Mouse (Mus musculus) lung, postnatal 10 days (tissue): ENCODE data around the gene Ube2e1.

Experiments
- DNase-seq: peaks from one replicate; pipeline ENCODE4 v3.0.0; 2021

The Ube2e1 gene

GRCm38 (mm10) chr14:18331693-18332131, at the start of gene Ube2e1:
TSS of gene Ube2e1 (minus strand) at chr14:18331859.
- peak; percentile 75 for DNase-seq

- no peak for DNase-seq
Measured at GRCm38 (mm10) chr14:18379841-18380240, 48.2 kb upstream of the Ube2e1 start.

GRCm38 (mm10) chr14:18377944-18378575, 46.4 kb upstream of the Ube2e1 start:
- no peak for DNase-seq

- peak; percentile 36 for DNase-seq
Measured at GRCm38 (mm10) chr14:18376206-18376605, 44.5 kb upstream of the Ube2e1 start.

GRCm38 (mm10) chr14:18373758-18374405, 42.2 kb upstream of the Ube2e1 start:
- no peak for DNase-seq

- DNase-seq, result no peak
Measured at GRCm38 (mm10) chr14:18372761-18373610, 41.3 kb upstream of the Ube2e1 start.

- DNase-seq, result no peak
Measured at GRCm38 (mm10) chr14:18369031-18369430, 37.4 kb upstream of the Ube2e1 start.

- DNase-seq, result no peak
Measured at GRCm38 (mm10) chr14:18367025-18367424, 35.4 kb upstream of the Ube2e1 start.

GRCm38 (mm10) chr14:18364321-18364720, 32.7 kb upstream of the Ube2e1 start:
- no peak for DNase-seq

- DNase-seq, result no peak
Measured at GRCm38 (mm10) chr14:18356442-18356841, 24.8 kb upstream of the Ube2e1 start.

- DNase-seq, result peak; percentile 14
Measured at GRCm38 (mm10) chr14:18355514-18356190, 24.0 kb upstream of the Ube2e1 start.

GRCm38 (mm10) chr14:18353525-18353924, 21.9 kb upstream of the Ube2e1 start:
- DNase-seq, result peak; percentile 8

- DNase-seq, result no peak
Measured at GRCm38 (mm10) chr14:18352934-18353333, 21.3 kb upstream of the Ube2e1 start.

GRCm38 (mm10) chr14:18350680-18351079, 19.0 kb upstream of the Ube2e1 start:
- DNase-seq, result no peak

- DNase-seq, result no peak
Measured at GRCm38 (mm10) chr14:18349871-18350270, 18.2 kb upstream of the Ube2e1 start.

- DNase-seq, result peak; percentile 35
Measured at GRCm38 (mm10) chr14:18343589-18343988, 11.9 kb upstream of the Ube2e1 start.

GRCm38 (mm10) chr14:18342749-18343148, 11.1 kb upstream of the Ube2e1 start:
- no peak for DNase-seq

- no peak for DNase-seq
Measured at GRCm38 (mm10) chr14:18341088-18341487, 9.4 kb upstream of the Ube2e1 start.

- no peak for DNase-seq
Measured at GRCm38 (mm10) chr14:18336106-18336505, 4.4 kb upstream of the Ube2e1 start.

GRCm38 (mm10) chr14:18330789-18331692, 618 bp downstream of the Ube2e1 start:
- peak; percentile 67 for DNase-seq

GRCm38 (mm10) chr14:18326968-18327672, 4.5 kb downstream of the Ube2e1 start:
- DNase-seq, result peak; percentile 38
